Mouse (Mus musculus): ENCODE measurements around the gene Trmt13. TPM values are rescaled to one million over a fixed set of nuclear protein-coding genes. Genes with fewer than 3 reads are reported as not detected.

Gene Trmt13
- 10 to 100 TPM; 31.1 to 32.3 TPM for total RNA-seq (2023)

DNA sequence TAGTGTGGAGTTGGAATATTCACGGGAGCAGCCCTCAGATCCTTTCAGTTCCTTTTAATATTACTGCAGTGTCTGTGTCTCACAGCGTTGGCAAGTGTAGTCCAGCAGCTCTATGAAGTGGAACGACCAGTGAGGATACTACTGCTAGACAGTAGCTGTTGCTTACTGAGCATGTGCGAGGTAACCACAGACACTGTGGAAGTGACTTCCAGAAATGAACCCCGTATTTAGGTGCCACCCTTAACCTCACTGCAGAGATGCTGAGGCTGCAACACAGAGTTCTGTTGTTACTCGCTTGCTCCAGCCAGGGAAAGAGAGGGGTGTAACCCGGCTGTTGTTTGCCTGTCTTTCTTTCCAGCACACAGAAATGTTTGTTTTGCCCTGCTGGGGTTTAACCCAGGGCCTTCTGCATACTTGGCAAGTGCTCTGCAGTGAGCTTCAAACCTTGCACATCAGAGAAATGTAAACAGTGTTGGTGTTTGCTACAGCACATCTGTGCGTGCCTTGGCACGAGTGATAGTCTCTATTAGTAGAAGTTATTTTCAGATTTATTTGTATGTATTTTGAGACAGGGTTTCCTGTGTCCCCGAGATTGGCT, at the start of gene Trmt13:
Gene Trmt13, minus strand, starts transcription at position 293 of the 598 bp plus-strand sequence.

DNA sequence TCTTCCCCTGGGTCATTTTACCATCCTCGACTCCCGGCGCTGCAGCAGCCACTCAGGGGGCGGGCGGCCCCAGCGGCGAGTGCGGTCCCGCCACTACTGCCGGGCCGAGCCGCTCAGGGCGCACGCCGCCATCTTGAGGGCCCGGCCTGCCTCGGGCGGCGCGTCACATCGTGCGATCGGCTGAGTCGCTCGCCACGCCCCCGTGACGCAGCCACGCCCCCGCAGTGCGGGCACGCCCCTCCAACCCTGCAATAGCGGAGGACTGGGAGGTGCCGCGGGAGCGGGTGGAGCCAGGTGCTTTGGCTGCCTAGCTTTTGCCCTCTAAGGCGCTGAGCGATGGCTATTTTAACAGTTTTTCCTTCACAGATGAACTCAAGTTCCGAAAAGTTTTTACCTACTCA, 48.1 kb upstream of the Trmt13 start, which contains the start of gene Mfsd14a:
Gene Mfsd14a, minus strand, starts transcription at position 215 of the 401 bp plus-strand sequence.

DNA sequence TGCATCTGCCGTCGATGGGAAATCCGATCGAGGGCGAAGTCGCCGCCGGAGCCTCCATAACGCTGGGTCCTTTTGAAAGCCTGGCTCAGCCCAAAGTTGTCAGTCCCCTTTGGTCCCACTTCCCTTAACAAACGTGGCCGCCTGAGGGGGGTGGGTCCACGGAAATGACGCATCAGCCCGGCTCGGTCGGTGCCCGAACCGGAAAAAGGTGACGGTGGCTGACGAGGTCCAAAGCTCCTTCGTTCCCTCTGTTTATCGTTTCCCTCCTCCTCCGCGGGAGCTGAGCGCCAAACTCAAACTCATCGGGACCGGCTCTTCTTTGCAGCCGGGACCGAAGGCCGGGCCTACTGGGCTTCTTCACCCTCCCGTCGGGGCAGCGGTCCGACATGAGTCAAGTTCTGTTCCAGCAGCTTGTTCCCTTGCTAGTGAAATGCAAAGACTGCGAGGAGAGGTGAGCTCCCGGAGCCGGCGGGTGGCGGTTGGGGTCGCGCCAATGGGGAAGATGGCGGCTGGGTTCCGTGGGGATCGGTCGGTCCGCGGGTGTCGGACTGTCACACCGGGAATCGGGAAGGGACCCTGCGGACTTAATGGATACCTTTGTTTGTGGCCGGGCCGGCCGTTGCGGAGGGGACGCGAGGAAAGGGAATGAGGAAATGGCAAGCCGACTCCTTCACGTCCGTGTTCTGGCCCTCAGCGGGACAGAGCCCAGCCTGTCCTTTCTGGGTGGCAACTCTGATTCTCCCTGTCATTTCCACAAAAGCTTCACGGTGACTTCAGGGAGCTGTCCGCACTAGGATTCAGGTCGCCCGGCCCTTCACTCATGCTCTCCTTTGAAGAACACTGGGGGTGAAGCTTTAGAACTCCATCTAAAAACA, 19.4 kb downstream of the Trmt13 start, which contains the start of gene Sass6:
Gene Sass6, plus strand, starts transcription at position 255 of the 875 bp plus-strand sequence.

DNA sequence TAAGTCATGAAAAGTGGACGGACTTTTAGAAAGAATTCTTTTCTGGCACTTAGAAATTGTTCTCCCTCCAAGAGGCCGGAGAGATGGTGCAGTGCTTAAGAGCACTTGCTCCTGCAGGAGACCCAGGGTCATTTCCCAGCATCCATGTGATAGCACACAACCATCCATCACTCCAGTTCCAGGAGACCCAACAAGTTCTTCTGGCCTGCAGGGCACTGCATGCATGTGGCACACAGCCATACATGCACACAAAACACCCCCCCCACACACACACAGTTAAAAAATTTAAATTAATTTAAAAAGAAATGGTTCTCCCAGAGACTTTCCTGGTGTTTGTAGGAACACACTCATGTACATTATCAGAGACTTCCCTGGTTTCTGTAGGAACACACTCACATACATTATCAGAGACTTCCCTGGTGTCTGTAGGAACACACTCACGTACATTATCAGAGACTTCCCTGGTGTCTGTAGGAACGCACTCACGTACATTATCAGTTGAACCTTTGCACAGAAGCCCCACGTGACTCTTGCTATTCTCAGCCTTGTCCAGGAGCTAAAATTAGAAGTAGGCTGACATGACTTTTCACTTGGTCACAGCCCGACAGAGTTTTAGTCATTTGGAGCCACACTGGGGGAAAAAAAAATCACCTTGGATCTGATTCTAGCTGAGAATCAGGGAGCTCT, 51.8 kb downstream of the Trmt13 start, which contains the start of gene Lrrc39:
Gene Lrrc39, plus strand, starts transcription at position 566 of the 687 bp plus-strand sequence.

Other genes with a start within 250 kb of the Trmt13 start
- 10 to 100 TPM; 21.4 to 21.7 TPM for gene Cdc14a, start 190.6 kb downstream of the Trmt13 start, total RNA-seq (2023)
- 10 to 100 TPM; 24.3 to 26.2 TPM for gene Rtca, start 106.4 kb downstream of the Trmt13 start, total RNA-seq (2023)
- gene Dbt, start 101.5 kb downstream of the Trmt13 start, total RNA-seq (2023) = 10 to 100 TPM; 15.1 to 16.1 TPM
- not detected for gene Lrrc39, start 51.6 kb downstream of the Trmt13 start, total RNA-seq (2023)
- 1 to 10 TPM; 7.5 to 8.5 TPM for gene Sass6, start 19.6 kb downstream of the Trmt13 start, total RNA-seq (2023)
- 10 to 100 TPM; 84.9 to 94.9 TPM for gene Mfsd14a, start 48.1 kb upstream of the Trmt13 start, total RNA-seq (2023)
- gene Gm43191, start 66.7 kb upstream of the Trmt13 start, total RNA-seq (2023) = not detected
- 10 to 100 TPM; 22.3 to 24.6 TPM for gene Slc35a3, start 98.2 kb upstream of the Trmt13 start, total RNA-seq (2023)
- gene Agl, start 193.6 kb upstream of the Trmt13 start, total RNA-seq (2023) = 10 to 100 TPM; 11.4 to 11.6 TPM
- 10 to 100 TPM; 12.2 to 14.7 TPM for gene Frrs1, start 244.9 kb upstream of the Trmt13 start, total RNA-seq (2023)

Measured in T-cell, adult 66 days (primary cell).